Mouse (Mus musculus): ENCODE data around the gene Apobec1. TPM values are rescaled to one million over a fixed set of nuclear protein-coding genes. Genes with fewer than 3 reads are reported as not detected.

Gene Apobec1
- polyA plus RNA-seq, 1 experiment from 2014 or later = 3.3 TPM

GRCm38 (mm10) chr6:122621066-122621465 is 18.8 kb upstream of the Apobec1 start:
- H3K4me3 ChIP-seq (replicated peaks) = no peak overlapping the region
- no peak overlapping the region for H3K4me2 ChIP-seq
- H3K9me3 ChIP-seq (replicated peaks) = no peaks in the 10 kb centered on the region
- H3K36me3 ChIP-seq = no peaks in the 10 kb centered on the region
- no peak overlapping the region for H3K27ac ChIP-seq
- H3K4me1 ChIP-seq = no peaks in the 10 kb centered on the region
- H3K9ac ChIP-seq = no peak overlapping the region
- H3K27me3 ChIP-seq = no peaks in the 10 kb centered on the region
- ATAC-seq (replicated peaks; ENCODE audit: low FRiP score) = no peak
- WGBS = 89% methylated on average over 6 of the region's 6 CpGs

- ATAC-seq (replicated peaks; ENCODE audit: low FRiP score) = no peak
- Histone ChIP-seq H3K27ac (no peak overlapping the region), H3K27me3 (no peaks in the 10 kb centered on the region), H3K36me3 (no peaks in the 10 kb centered on the region), H3K9me3 (replicated peaks) (no peaks in the 10 kb centered on the region), H3K4me3 (replicated peaks) (no peak overlapping the region), H3K4me2 (no peak overlapping the region), H3K9ac (no peak overlapping the region), H3K4me1 (no peaks in the 10 kb centered on the region)
- 60% methylated on average over 3 of the region's 3 CpGs for WGBS
Observed at GRCm38 (mm10) chr6:122616022-122616421, 13.8 kb upstream of the Apobec1 start.

- Histone ChIP-seq H3K27ac (no peak overlapping the region), H3K4me1 (no peaks in the 10 kb centered on the region), H3K9ac (no peak overlapping the region), H3K4me3 (replicated peaks) (no peak overlapping the region), H3K27me3 (no peaks in the 10 kb centered on the region), H3K4me2 (no peak overlapping the region), H3K36me3 (no peaks in the 10 kb centered on the region), H3K9me3 (replicated peaks) (no peaks in the 10 kb centered on the region)
- 69% methylated on average over 2 of the region's 2 CpGs for WGBS
- ATAC-seq (replicated peaks; ENCODE audit: low FRiP score) = no peak
Observed at GRCm38 (mm10) chr6:122614047-122614446, 11.8 kb upstream of the Apobec1 start.

- no peaks in the 10 kb centered on the region for H3K9me3 ChIP-seq (replicated peaks)
- H3K4me2 ChIP-seq = no peak overlapping the region
- H3K4me1 ChIP-seq = no peaks in the 10 kb centered on the region
- H3K27me3 ChIP-seq = no peaks in the 10 kb centered on the region
- H3K9ac ChIP-seq = no peak overlapping the region
- no peak overlapping the region for H3K27ac ChIP-seq
- H3K36me3 ChIP-seq = no peaks in the 10 kb centered on the region
- no peak for ATAC-seq (replicated peaks; ENCODE audit: low FRiP score)
- no peak overlapping the region for H3K4me3 ChIP-seq (replicated peaks)
- WGBS = 71% methylated on average over 4 of the region's 4 CpGs
Observed at GRCm38 (mm10) chr6:122612426-122612825, 10.2 kb upstream of the Apobec1 start.

- H3K27ac ChIP-seq = no peak within 1 kb of the TSS
- no peak within 1 kb of the TSS for H3K4me2 ChIP-seq
- H3K27me3 ChIP-seq = no peaks in the 10 kb centered on the region
- H3K9me3 ChIP-seq (replicated peaks) = no peaks in the 10 kb centered on the region
- no peaks in the 10 kb centered on the region for H3K4me1 ChIP-seq
- no peaks in the 10 kb centered on the region for H3K36me3 ChIP-seq
- WGBS = 58% methylated on average over 14 of the region's 14 CpGs
- no peak within 1 kb of the TSS for H3K9ac ChIP-seq
- no peak within 1 kb of the TSS for H3K4me3 ChIP-seq (replicated peaks)
- ATAC-seq (replicated peaks; ENCODE audit: low FRiP score) = no peak
Observed at GRCm38 (mm10) chr6:122609771-122610170, 7.5 kb upstream of the Apobec1 start, which contains the start of gene Gdf3. Gene Gdf3 (minus strand): TSS chr6:122610087.

GRCm38 (mm10) chr6:122609377-122609728 is 7.1 kb upstream of the Apobec1 start:
- Histone ChIP-seq H3K9ac (no peak overlapping the region), H3K36me3 (no peaks in the 10 kb centered on the region), H3K27me3 (no peaks in the 10 kb centered on the region), H3K4me2 (no peak overlapping the region), H3K27ac (no peak overlapping the region), H3K4me1 (no peaks in the 10 kb centered on the region), H3K4me3 (replicated peaks) (no peak overlapping the region), H3K9me3 (replicated peaks) (no peaks in the 10 kb centered on the region)
- ATAC-seq (replicated peaks; ENCODE audit: low FRiP score) = no peak
- WGBS = 62% methylated on average over 9 of the region's 9 CpGs

GRCm38 (mm10) chr6:122608434-122609376 is 6.5 kb upstream of the Apobec1 start:
- no peak overlapping the region for H3K9ac ChIP-seq
- H3K27ac ChIP-seq = no peak overlapping the region
- H3K4me2 ChIP-seq = no peak overlapping the region
- no peaks in the 10 kb centered on the region for H3K27me3 ChIP-seq
- no peaks in the 10 kb centered on the region for H3K9me3 ChIP-seq (replicated peaks)
- no peaks in the 10 kb centered on the region for H3K4me1 ChIP-seq
- WGBS = 81% methylated on average over 10 of the region's 10 CpGs
- ATAC-seq (replicated peaks; ENCODE audit: low FRiP score) = no peak
- H3K36me3 ChIP-seq = no peaks in the 10 kb centered on the region
- H3K4me3 ChIP-seq (replicated peaks) = no peak overlapping the region

- WGBS = 91% methylated on average over 12 of the region's 12 CpGs
- no peaks in the 10 kb centered on the region for H3K36me3 ChIP-seq
- ATAC-seq (replicated peaks; ENCODE audit: low FRiP score) = no peak
Observed at GRCm38 (mm10) chr6:122607700-122608099, 5.5 kb upstream of the Apobec1 start.

GRCm38 (mm10) chr6:122606661-122607060 is 4.4 kb upstream of the Apobec1 start:
- WGBS = 93% methylated on average over 11 of the region's 11 CpGs
- H3K36me3 ChIP-seq = no peaks in the 10 kb centered on the region
- no peaks in the 10 kb centered on the region for H3K27me3 ChIP-seq
- H3K4me1 ChIP-seq = no peaks in the 10 kb centered on the region
- no peak overlapping the region for H3K4me3 ChIP-seq (replicated peaks)
- no peak overlapping the region for H3K4me2 ChIP-seq
- no peak for ATAC-seq (replicated peaks; ENCODE audit: low FRiP score)
- no peaks in the 10 kb centered on the region for H3K9me3 ChIP-seq (replicated peaks)
- H3K9ac ChIP-seq = no peak overlapping the region
- no peak overlapping the region for H3K27ac ChIP-seq

More at GRCm38 (mm10) chr6:122607700-122608099, 5.5 kb upstream of the Apobec1 start:
- Histone ChIP-seq H3K27me3 (no peaks in the 10 kb centered on the region), H3K4me2 (no peak overlapping the region), H3K4me3 (replicated peaks) (no peak overlapping the region), H3K9me3 (replicated peaks) (no peaks in the 10 kb centered on the region), H3K4me1 (no peaks in the 10 kb centered on the region), H3K27ac (no peak overlapping the region), H3K9ac (no peak overlapping the region)

- Histone ChIP-seq H3K27ac (no peak overlapping the region), H3K4me2 (no peak overlapping the region), H3K27me3 (no peaks in the 10 kb centered on the region), H3K4me1 (no peaks in the 10 kb centered on the region), H3K4me3 (replicated peaks) (no peak overlapping the region), H3K9me3 (replicated peaks) (no peaks in the 10 kb centered on the region), H3K9ac (no peak overlapping the region), H3K36me3 (no peaks in the 10 kb centered on the region)
- ATAC-seq (replicated peaks; ENCODE audit: low FRiP score) = no peak
- 91% methylated on average over 8 of the region's 8 CpGs for WGBS
Observed at GRCm38 (mm10) chr6:122605483-122605882, 3.2 kb upstream of the Apobec1 start.

- no peak overlapping the region for H3K9ac ChIP-seq
- H3K36me3 ChIP-seq = no peaks in the 10 kb centered on the region
- no peaks in the 10 kb centered on the region for H3K27me3 ChIP-seq
- no peaks in the 10 kb centered on the region for H3K4me1 ChIP-seq
- no peak for ATAC-seq (replicated peaks; ENCODE audit: low FRiP score)
- H3K4me2 ChIP-seq = no peak overlapping the region
- no peak overlapping the region for H3K27ac ChIP-seq
- H3K4me3 ChIP-seq (replicated peaks) = no peak overlapping the region
- H3K9me3 ChIP-seq (replicated peaks) = no peaks in the 10 kb centered on the region
Observed at GRCm38 (mm10) chr6:122604260-122604659, 2.0 kb upstream of the Apobec1 start.

GRCm38 (mm10) chr6:122602992-122603322 is 713 bp upstream of the Apobec1 start:
- Histone ChIP-seq H3K9me3 (replicated peaks) (no peaks in the 10 kb centered on the region), H3K4me2 (peak overlapping the region; percentile 72), H3K36me3 (no peaks in the 10 kb centered on the region), H3K27me3 (no peaks in the 10 kb centered on the region), H3K27ac (peak overlapping the region; percentile 75), H3K9ac (no peak overlapping the region), H3K4me3 (replicated peaks) (peak overlapping the region; percentile 52), H3K4me1 (no peaks in the 10 kb centered on the region)
- ATAC-seq (replicated peaks; ENCODE audit: low FRiP score) = no peak
- 41% methylated on average over 1 of the region's 1 CpGs for WGBS

GRCm38 (mm10) chr6:122601615-122602014 is 629 bp downstream of the Apobec1 start:
- ATAC-seq (replicated peaks; ENCODE audit: low FRiP score) = no peak
- H3K4me2 ChIP-seq = peak overlapping the region; percentile 72
- WGBS = 87% methylated on average over 3 of the region's 3 CpGs
- peak overlapping the region; percentile 52 for H3K4me3 ChIP-seq (replicated peaks)
- H3K9me3 ChIP-seq (replicated peaks) = no peaks in the 10 kb centered on the region
- H3K36me3 ChIP-seq = no peaks in the 10 kb centered on the region
- no peaks in the 10 kb centered on the region for H3K4me1 ChIP-seq
- H3K27ac ChIP-seq = no peak overlapping the region
- H3K27me3 ChIP-seq = no peaks in the 10 kb centered on the region
- H3K9ac ChIP-seq = no peak overlapping the region

All from kidney, embryonic 15.5 days (tissue).